In genomic region chr19:46046621-46047025, GRCm38 (mm10) we compare ENCODE assay signal across 8 mouse cellular contexts. TPM values are rescaled to one million over a fixed set of nuclear protein-coding genes. Genes with fewer than 3 reads are reported as not detected.
DNase-seq lines count a peak whose midpoint lies in the region; ATAC-seq and TF ChIP-seq lines count a peak whose summit lies in the region.

No protein-coding gene starts in this region.

- H3K4me3 ChIP-seq in hindbrain, postnatal 0 days (ENCODE audit: low read length) = peak overlapping the region; percentile 59
- H3K4me3 ChIP-seq in midbrain, embryonic 11.5 days (ENCODE audit: low read depth, low read length) = no peak overlapping the region

- H3K4me2 ChIP-seq in hindbrain, postnatal 0 days (ENCODE audit: low read depth, low read length) = peak overlapping the region; percentile 82
- H3K4me2 ChIP-seq in midbrain, embryonic 11.5 days = no peak overlapping the region; the same call in 1 of the 2 replicates

- no peak overlapping the region for H3K9ac ChIP-seq in hindbrain, postnatal 0 days (replicated peaks; ENCODE audit: low read length)
- no peak overlapping the region for H3K9ac ChIP-seq in midbrain, embryonic 11.5 days (ENCODE audit: low read length)

- H3K36me3 ChIP-seq in hindbrain, postnatal 0 days (ENCODE audit: insufficient read depth, low read length) = no peaks in the 10 kb centered on the region
- H3K36me3 ChIP-seq in midbrain, embryonic 11.5 days (ENCODE audit: control insufficient read depth, insufficient read depth, low read length) = no peaks in the 10 kb centered on the region

- no peaks in the 10 kb centered on the region for H3K27me3 ChIP-seq in hindbrain, postnatal 0 days (ENCODE audit: insufficient read depth, low read length)
- no peaks in the 10 kb centered on the region for H3K27me3 ChIP-seq in midbrain, embryonic 11.5 days (ENCODE audit: control insufficient read depth, insufficient read depth, low read length)

- intact Hi-C loops in left cerebral cortex, postnatal 36 days (cut with DNase I) = no loop called here

- H3K27ac ChIP-seq in hindbrain, postnatal 0 days = peak overlapping the region; percentile 88
- H3K27ac ChIP-seq in midbrain, embryonic 11.5 days (ENCODE audit: low read depth, low read length) = no peak overlapping the region

- WGBS in hindbrain, postnatal 0 days = 7% methylated on average over 10 of the region's 10 CpGs
- 4% methylated on average over 10 of the region's 10 CpGs for WGBS in midbrain, embryonic 11.5 days

- peak; percentile 44 for DNase-seq in embryo, embryonic 11 days
- DNase-seq in embryo, embryonic 10.5 days (ENCODE audit: low spot score) = no peak
- DNase-seq in MN1 (ENCODE audit: low spot score) = peak; percentile 18
- peak; percentile 24 for DNase-seq in hindbrain, postnatal 0 days (ENCODE audit: low spot score)
- DNase-seq in midbrain, embryonic 11.5 days (ENCODE audit: low spot score, missing footprints) = peak; percentile 80
- no peak for DNase-seq in adrenal gland, adult 18-20 months (ENCODE audit: low spot score in 2 of 2)
- DNase-seq in left cerebral cortex, postnatal 36 days (ENCODE audit: low spot score in 2 of 2) = no peak
- no peak for DNase-seq in urinary bladder, postnatal 36 days (ENCODE audit: low spot score in 2 of 2)

- H3K9me3 ChIP-seq in hindbrain, postnatal 0 days (ENCODE audit: low read length) = no peaks in the 10 kb centered on the region
- no peaks in the 10 kb centered on the region for H3K9me3 ChIP-seq in midbrain, embryonic 11.5 days (ENCODE audit: control insufficient read depth, low read length)

- ATAC-seq in hindbrain, postnatal 0 days = no peak
- no peak for ATAC-seq in midbrain, embryonic 11.5 days (ENCODE audit: low FRiP score)

- peaks cover 29% of the 10 kb centered on the region for H3K4me1 ChIP-seq in hindbrain, postnatal 0 days (ENCODE audit: insufficient read depth, low read length)
- peaks cover 36% of the 10 kb centered on the region for H3K4me1 ChIP-seq in midbrain, embryonic 11.5 days (ENCODE audit: control insufficient read depth, insufficient read depth, low read length)

- peak; percentile 28 for TF ChIP-seq CTCF in hindbrain, postnatal 0 days (IDR thresholded peaks at IDR 0.05; ENCODE audit: low read depth)

RNA-seq across cellular contexts. Expression of gene Ldb1, which starts 1.6 kb away (rescaled TPM):
- 139 and 140 TPM in 2 replicates for total RNA-seq in hindbrain, postnatal 0 days (2014; rRNA removed)
- 76.8 and 83.0 TPM in 2 replicates for polyA plus RNA-seq in hindbrain, postnatal 0 days (2015; fragmentation: Nextera tagmentation; extraction: Ambion mirVana)
- 72.1 and 77.0 TPM in 2 replicates for polyA plus RNA-seq in midbrain, embryonic 11.5 days (2014; fragmentation: Nextera tagmentation; extraction: Ambion mirVana)
- 10 to 100 TPM; 53.0 to 59.4 TPM for total RNA-seq in adrenal gland, adult 18-20 months (2021)
- 100 to 1,000 TPM; 108 to 118 TPM for total RNA-seq in left cerebral cortex, postnatal 36 days (2021)

RNA-seq across cellular contexts. Expression of gene Pprc1, which starts 1.9 kb away (rescaled TPM):
- total RNA-seq in hindbrain, postnatal 0 days (2014; rRNA removed) = 9.3 and 25.0 TPM in 2 replicates
- 7.9 and 9.0 TPM in 2 replicates for polyA plus RNA-seq in hindbrain, postnatal 0 days (2015; fragmentation: Nextera tagmentation; extraction: Ambion mirVana)
- 38.2 and 48.5 TPM in 2 replicates for polyA plus RNA-seq in midbrain, embryonic 11.5 days (2014; fragmentation: Nextera tagmentation; extraction: Ambion mirVana)
- 10 to 100 TPM; 39.8 to 40.9 TPM for total RNA-seq in adrenal gland, adult 18-20 months (2021)
- total RNA-seq in left cerebral cortex, postnatal 36 days (2021) = 10 to 100 TPM; 20.5 to 25.5 TPM

RNA-seq across cellular contexts. Expression of gene Nolc1, which starts 29.0 kb away (rescaled TPM):
- total RNA-seq in hindbrain, postnatal 0 days (2014; rRNA removed) = 24.1 and 26.9 TPM in 2 replicates
- polyA plus RNA-seq in hindbrain, postnatal 0 days (2015; fragmentation: Nextera tagmentation; extraction: Ambion mirVana) = 57.7 and 61.6 TPM in 2 replicates
- polyA plus RNA-seq in midbrain, embryonic 11.5 days (2014; fragmentation: Nextera tagmentation; extraction: Ambion mirVana) = 115 and 117 TPM in 2 replicates
- 10 to 100 TPM; 52.2 to 61.8 TPM for total RNA-seq in adrenal gland, adult 18-20 months (2021)
- total RNA-seq in left cerebral cortex, postnatal 36 days (2021) = 10 to 100 TPM; 42.5 to 44.1 TPM

RNA-seq across cellular contexts. Expression of gene Hps6, which starts 43.3 kb away (rescaled TPM):
- 10.6 and 13.1 TPM in 2 replicates for total RNA-seq in hindbrain, postnatal 0 days (2014; rRNA removed)
- polyA plus RNA-seq in hindbrain, postnatal 0 days (2015; fragmentation: Nextera tagmentation; extraction: Ambion mirVana) = 4.7 TPM in 2 replicates
- 1.0 and 1.4 TPM in 2 replicates for polyA plus RNA-seq in midbrain, embryonic 11.5 days (2014; fragmentation: Nextera tagmentation; extraction: Ambion mirVana)
- 10 to 100 TPM in 1 of 2 experiments, 1 to 10 TPM in 1; 9.8 to 15.1 TPM for total RNA-seq in adrenal gland, adult 18-20 months (2021)
- total RNA-seq in left cerebral cortex, postnatal 36 days (2021) = 1 to 10 TPM; 5.9 to 7.1 TPM

RNA-seq across cellular contexts. Expression of gene Armh3, which starts 48.3 kb away (rescaled TPM):
- total RNA-seq in hindbrain, postnatal 0 days (2014; rRNA removed) = 17.5 and 19.1 TPM in 2 replicates
- polyA plus RNA-seq in hindbrain, postnatal 0 days (2015; fragmentation: Nextera tagmentation; extraction: Ambion mirVana) = 15.0 and 16.5 TPM in 2 replicates
- polyA plus RNA-seq in midbrain, embryonic 11.5 days (2014; fragmentation: Nextera tagmentation; extraction: Ambion mirVana) = 13.9 and 14.2 TPM in 2 replicates
- 10 to 100 TPM; 12.0 to 12.3 TPM for total RNA-seq in adrenal gland, adult 18-20 months (2021)
- 10 to 100 TPM; 20.1 to 20.2 TPM for total RNA-seq in left cerebral cortex, postnatal 36 days (2021)

Comparison
In these comparisons a context has a peak if more than half of its experiments do, and no peak if none do; other contexts are left out.
1. DNase-seq: peak in embryo, embryonic 11 days (single experiment), MN1 (single experiment), hindbrain, postnatal 0 days (single experiment) and midbrain, embryonic 11.5 days (single experiment); none in embryo, embryonic 10.5 days (single experiment), adrenal gland, adult 18-20 months (0 of 2), left cerebral cortex, postnatal 36 days (0 of 2) and urinary bladder, postnatal 36 days (0 of 2).